Mouse (Mus musculus): Measurements from ENCODE around the gene Sdhc. TPM values are rescaled to one million over a fixed set of nuclear protein-coding genes. Genes with fewer than 3 reads are reported as not detected.

Sdhc gene
- total RNA-seq, 2 experiments from 2014 or later: 84.7 to 178 TPM

DNA sequence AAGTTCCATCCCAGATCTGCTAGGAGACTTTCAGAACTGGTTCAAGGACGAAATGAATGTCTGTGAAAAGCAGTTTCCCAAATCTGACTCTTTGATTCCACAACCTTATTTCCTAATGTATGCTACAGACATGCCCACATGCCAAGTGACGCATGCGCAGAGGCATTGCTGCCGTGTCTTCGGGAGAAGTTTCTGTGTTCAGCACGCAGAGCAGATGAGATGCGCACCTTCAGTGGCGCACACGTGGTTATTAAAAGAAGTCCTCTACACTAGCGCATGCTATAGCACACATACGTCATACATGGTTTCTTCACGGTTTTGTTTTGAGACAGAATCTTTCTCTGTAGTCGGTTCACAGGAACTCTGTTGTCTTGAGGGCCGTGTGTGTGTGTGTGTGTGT lies 31.0 kb downstream of the Sdhc start:
- ATAC-seq (replicated peaks; ENCODE audit: low FRiP score, low TSS enrichment, poor library complexity, severe bottlenecking): no peak

GRCm38 (mm10) chr1:171118996-171119395 lies 31.4 kb downstream of the Sdhc start:
- no peak for ATAC-seq (replicated peaks; ENCODE audit: low FRiP score, low TSS enrichment, poor library complexity, severe bottlenecking)

- 0 out of 2 replicates have a peak, but pooled peaks have one; percentile 25 for ATAC-seq (replicated peaks; ENCODE audit: low FRiP score, low TSS enrichment, poor library complexity, severe bottlenecking)
Observed at GRCm38 (mm10) chr1:171118269-171118684, 32.1 kb downstream of the Sdhc start.

GRCm38 (mm10) chr1:171116280-171116679 lies 34.1 kb downstream of the Sdhc start:
- ATAC-seq (replicated peaks; ENCODE audit: low FRiP score, low TSS enrichment, poor library complexity, severe bottlenecking): 0 out of 2 replicates have a peak, but pooled peaks have one; percentile 16

DNA sequence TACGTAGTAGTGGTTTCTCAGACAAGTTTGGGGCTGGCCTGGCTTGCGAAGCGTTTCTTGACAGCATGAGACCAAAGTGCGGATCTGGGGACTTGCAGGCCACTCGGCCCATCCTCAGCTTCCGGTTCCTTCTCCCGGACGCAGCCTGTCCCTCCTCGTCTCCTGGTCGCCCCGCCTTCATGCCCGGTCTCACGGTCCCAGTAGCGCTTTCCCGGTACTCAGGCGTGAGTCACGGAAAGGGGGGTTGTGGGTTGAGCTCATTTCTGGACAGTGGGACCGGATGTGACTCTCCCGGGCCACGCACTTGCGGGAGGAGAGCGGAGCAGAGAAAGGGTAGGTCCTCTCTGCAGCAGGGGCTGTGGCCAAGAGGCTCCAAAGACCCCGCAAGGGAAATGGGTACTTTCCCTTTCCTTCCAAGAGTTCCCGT lies 36.5 kb downstream of the Sdhc start, which contains the start of gene Cfap126:
Gene Cfap126 (plus strand): TSS at position 46 of the 427 bp plus-strand sequence.
- ATAC-seq (replicated peaks; ENCODE audit: low FRiP score, low TSS enrichment, poor library complexity, severe bottlenecking): peak; percentile 45

DNA sequence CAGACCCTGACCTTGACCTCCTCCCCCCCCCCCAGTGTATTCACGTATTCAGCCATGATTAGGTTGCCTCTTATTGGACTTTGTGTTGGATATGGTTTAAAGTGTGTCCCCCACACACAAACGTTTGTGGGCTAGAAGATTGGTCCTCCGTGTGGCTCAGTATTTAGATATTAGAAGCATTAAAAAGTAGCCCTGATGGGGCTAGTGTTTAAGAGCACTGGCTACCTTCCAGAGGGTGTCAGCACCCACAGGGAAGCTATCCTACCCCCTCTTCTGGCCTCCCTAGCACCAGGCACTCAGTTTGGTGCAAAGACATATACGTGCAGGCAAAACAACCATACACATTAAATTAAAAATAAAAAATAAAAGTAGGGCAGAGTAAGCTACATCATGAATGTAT lies 37.4 kb downstream of the Sdhc start:
- no peak for ATAC-seq (replicated peaks; ENCODE audit: low FRiP score, low TSS enrichment, poor library complexity, severe bottlenecking)

DNA sequence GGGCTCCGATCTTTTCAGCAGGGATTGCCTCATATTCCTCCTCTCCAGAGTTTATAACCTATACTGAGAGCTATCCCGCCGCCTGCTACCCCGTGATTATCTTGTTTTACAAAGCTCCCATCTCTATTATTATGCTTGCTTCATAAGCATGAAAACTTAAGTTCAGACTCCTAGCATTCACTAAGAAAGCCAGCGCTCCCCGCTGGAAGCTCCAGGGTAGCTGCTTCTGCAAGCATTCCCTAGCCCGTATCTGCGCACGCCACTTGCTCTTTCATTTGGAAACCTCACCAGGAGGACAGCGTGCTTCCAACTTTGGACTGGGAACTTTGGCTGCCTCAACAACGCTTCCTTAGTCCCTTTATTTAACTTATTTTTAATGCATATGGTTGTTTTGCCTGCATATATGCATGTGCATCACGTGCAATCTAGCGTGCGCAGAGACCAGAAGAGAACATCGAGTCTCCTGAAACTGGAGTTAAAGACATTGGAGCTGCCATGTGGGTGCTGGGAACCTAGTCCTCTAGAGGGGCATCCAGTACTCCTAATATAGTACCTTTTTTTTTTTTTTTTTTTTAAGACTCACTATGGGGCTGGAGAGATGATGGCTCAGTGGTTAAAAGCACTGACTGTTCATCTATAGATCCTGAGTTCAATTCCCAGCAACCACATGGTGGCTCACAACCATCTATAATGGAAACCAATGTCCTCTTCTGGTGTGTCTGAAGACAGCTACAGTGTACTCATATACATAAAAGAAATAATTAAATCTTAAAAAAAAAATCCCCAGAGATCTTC lies 38.4 kb downstream of the Sdhc start:
- peak; percentile 29; the same call in 1 of the 2 replicates for ATAC-seq (replicated peaks; ENCODE audit: low FRiP score, low TSS enrichment, poor library complexity, severe bottlenecking)

GRCm38 (mm10) chr1:171111020-171111780 lies 39.2 kb downstream of the Sdhc start:
- peak; percentile 70 for ATAC-seq (replicated peaks; ENCODE audit: low FRiP score, low TSS enrichment, poor library complexity, severe bottlenecking)

GRCm38 (mm10) chr1:171110659-171111019 lies 39.8 kb downstream of the Sdhc start:
- ATAC-seq (replicated peaks; ENCODE audit: low FRiP score, low TSS enrichment, poor library complexity, severe bottlenecking): no peak

DNA sequence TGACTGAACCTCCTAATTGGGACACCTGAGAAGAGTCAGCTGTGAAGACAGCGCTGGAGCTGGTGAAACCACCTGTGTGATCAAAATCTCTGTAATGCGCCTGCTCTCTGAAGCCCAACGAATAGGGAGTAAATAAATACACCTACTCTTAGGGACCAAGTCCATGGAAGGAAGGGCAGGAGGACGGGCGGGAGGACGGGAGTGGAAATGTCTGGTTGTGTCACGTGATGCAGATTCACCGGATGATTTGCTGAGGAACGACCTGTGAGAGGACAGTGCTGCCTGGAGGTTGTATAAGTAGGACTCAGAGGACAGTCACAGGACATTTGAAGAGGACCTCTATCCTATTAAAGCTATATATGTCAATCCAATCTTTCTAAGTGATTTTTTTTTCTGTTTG lies 40.8 kb downstream of the Sdhc start:
- ATAC-seq (replicated peaks; ENCODE audit: low FRiP score, low TSS enrichment, poor library complexity, severe bottlenecking): no peak

- ATAC-seq (replicated peaks; ENCODE audit: low FRiP score, low TSS enrichment, poor library complexity, severe bottlenecking): no peak
Observed at GRCm38 (mm10) chr1:171105226-171105625, 45.2 kb downstream of the Sdhc start.

DNA sequence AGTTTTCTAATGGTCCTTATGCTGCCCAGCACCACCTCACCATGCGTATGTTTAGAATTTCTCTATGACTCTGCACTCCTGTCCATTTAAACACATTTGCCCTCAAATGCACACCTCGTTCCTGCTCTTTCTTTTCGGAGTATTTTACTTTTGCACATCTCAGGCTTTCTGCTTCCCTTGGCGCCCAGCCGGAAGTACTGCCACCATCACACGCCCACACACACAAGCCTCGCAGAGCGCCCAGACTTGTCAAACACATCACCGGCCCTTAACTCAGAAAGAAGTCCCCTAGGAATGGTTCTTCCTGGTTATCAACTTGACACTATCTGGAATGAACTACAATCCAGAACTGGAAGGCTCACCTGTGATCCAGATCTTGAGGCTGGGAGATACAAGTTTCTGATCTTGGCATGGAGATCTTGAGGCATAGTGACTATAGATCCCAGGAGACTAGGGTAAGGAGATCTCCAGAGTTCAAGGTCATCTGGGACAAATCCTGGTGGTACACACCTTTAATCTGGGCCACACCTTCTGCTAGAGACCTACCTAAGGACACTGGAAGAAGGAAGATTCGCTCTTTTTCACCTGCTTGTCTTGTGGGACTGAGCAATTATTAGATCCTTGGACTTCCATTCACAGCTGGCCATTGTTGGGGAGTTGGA lies 47.1 kb downstream of the Sdhc start:
- ATAC-seq (replicated peaks; ENCODE audit: low FRiP score, low TSS enrichment, poor library complexity, severe bottlenecking): peak; percentile 65

- peak; percentile 66 for ATAC-seq (replicated peaks; ENCODE audit: low FRiP score, low TSS enrichment, poor library complexity, severe bottlenecking)
Observed at GRCm38 (mm10) chr1:171102547-171103177, 47.7 kb downstream of the Sdhc start.

GRCm38 (mm10) chr1:171101733-171102546 lies 48.5 kb downstream of the Sdhc start:
- ATAC-seq (replicated peaks; ENCODE audit: low FRiP score, low TSS enrichment, poor library complexity, severe bottlenecking): peak; percentile 51

GRCm38 (mm10) chr1:171101033-171101432 lies 49.4 kb downstream of the Sdhc start:
- ATAC-seq (replicated peaks; ENCODE audit: low FRiP score, low TSS enrichment, poor library complexity, severe bottlenecking): no peak

- peak; percentile 71 for ATAC-seq (replicated peaks; ENCODE audit: low FRiP score, low TSS enrichment, poor library complexity, severe bottlenecking)
Observed at GRCm38 (mm10) chr1:171097612-171098011, 52.8 kb downstream of the Sdhc start.

DNA sequence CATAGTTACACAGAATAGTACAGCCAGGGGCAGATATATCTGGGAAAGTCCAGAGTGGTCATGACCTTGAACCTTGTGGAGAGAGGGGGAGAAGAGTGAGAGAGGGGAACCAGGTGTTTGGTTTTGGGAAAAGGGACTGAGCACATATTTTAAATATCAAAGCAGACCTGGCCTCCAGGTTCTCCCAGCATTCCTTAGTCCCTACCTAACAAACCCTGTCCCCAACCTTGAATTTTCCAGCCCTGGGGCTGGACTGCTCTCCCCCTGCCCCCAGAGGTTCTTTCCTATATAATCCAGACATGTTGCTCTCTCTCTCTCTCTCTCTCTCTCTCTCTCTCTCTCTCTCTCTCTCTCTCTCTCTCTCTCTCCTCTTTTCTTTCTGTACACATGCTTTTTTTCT lies 53.3 kb downstream of the Sdhc start:
- ATAC-seq (replicated peaks; ENCODE audit: low FRiP score, low TSS enrichment, poor library complexity, severe bottlenecking): no peak

- no peak for ATAC-seq (replicated peaks; ENCODE audit: low FRiP score, low TSS enrichment, poor library complexity, severe bottlenecking)
Observed at GRCm38 (mm10) chr1:171096110-171096964, 54.1 kb downstream of the Sdhc start.
